Mouse (Mus musculus): ENCODE results near the gene Cd40.

DNA sequence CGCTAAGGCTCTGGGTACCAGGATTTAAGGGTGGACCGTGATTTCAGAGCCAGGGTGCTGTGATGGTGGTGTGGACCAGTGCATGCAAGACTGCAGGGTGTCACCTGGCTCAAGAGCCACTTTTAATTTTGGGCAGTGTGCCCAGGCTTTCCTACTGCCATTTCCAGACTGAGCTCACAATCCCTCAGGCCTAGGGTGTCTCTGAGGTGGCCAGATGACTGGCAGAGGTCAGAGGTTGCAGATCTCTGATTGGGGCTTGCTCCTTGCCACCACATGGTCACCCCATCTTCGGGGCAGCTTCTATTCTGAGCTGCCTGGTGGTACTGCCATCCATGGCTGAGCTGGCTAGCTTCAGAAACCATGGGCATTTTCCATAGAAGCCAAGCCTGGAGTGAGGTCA, 43.4 kb downstream of the Cd40 start:
- TF ChIP-seq CTCF (IDR thresholded peaks at IDR 0.05; ENCODE audit: extremely low read depth, insufficient read length, insufficient replicate concordance, low read depth, low read length) = no peak
- TF ChIP-seq POLR2A (IDR thresholded peaks at IDR 0.05; ENCODE audit: low read depth, low read length) = no peak

All from small intestine, adult 2 months (tissue).